Comparison of ENCODE assay signal across 10 mouse cellular contexts in genomic region chr9:69758506-69758905, GRCm38 (mm10). TPM values are rescaled to one million over a fixed set of nuclear protein-coding genes. Genes with fewer than 3 reads are reported as not detected.
DNase-seq lines count a peak whose midpoint lies in the region; ATAC-seq and TF ChIP-seq lines count a peak whose summit lies in the region.
"Had no signal": no experiment of that assay in that cellular context is flagged by ENCODE, and none has a peak within 500 bp of the region (broad histone marks: within the 10 kb centered on the region; RNA-seq: fewer than 3 reads in every experiment).

No protein-coding gene starts in this region.

- peaks cover 8% of the 10 kb centered on the region; the same call in 1 of the 2 replicates for H3K4me1 ChIP-seq in heart, embryonic 13.5 days
- peaks cover 3% of the 10 kb centered on the region; the same call in 1 of the 2 replicates for H3K4me1 ChIP-seq in limb, embryonic 14.5 days (ENCODE audit: control insufficient read depth, insufficient read depth, low read length)

- peak overlapping the region; percentile 5; the same call in 1 of the 2 replicates for H3K4me2 ChIP-seq in heart, embryonic 13.5 days
- no peak overlapping the region for H3K4me2 ChIP-seq in limb, embryonic 14.5 days (replicated peaks; ENCODE audit: low read depth, low read length, severe bottlenecking)

- H3K27me3 ChIP-seq in heart, embryonic 13.5 days (replicated peaks): peaks cover 100% of the 10 kb centered on the region
- H3K27me3 ChIP-seq in limb, embryonic 14.5 days (ENCODE audit: control insufficient read depth, insufficient read depth, low read length): peaks cover 100% of the 10 kb centered on the region

- no peak for TF ChIP-seq POLR2A in limb, embryonic 14.5 days (IDR thresholded peaks at IDR 0.05; ENCODE audit: borderline replicate concordance, extremely low read depth, insufficient read depth, insufficient read length)

- no peaks in the 10 kb centered on the region for H3K36me3 ChIP-seq in heart, embryonic 13.5 days
- no peaks in the 10 kb centered on the region for H3K36me3 ChIP-seq in limb, embryonic 14.5 days (ENCODE audit: control insufficient read depth, insufficient read depth, low read length)

- H3K4me3 ChIP-seq in heart, embryonic 13.5 days: peak overlapping the region; percentile 16; the same call in 1 of the 2 replicates
- H3K4me3 ChIP-seq in limb, embryonic 14.5 days (replicated peaks; ENCODE audit: low read length): 0 out of 2 replicates have a peak overlapping the region, but pooled peaks have one; percentile 9

- no peak for DNase-seq in heart, postnatal 10 days
- DNase-seq in thymus, postnatal 4 days: peak; percentile 55
- no peak for DNase-seq in thymus, postnatal 0 days (ENCODE audit: low spot score)
- no peak for DNase-seq in limb, embryonic 14.5 days (ENCODE audit: low spot score)
- DNase-seq in gastrocnemius, postnatal 14 days: no peak
- DNase-seq in T-cell, adult 2 months (ENCODE audit: low spot score): no peak
- DNase-seq in natural killer cell, adult 2 months (ENCODE audit: low spot score in 2 of 2): no peak
- DNase-seq: kidney, postnatal 36 days; lung, postnatal 14 days had no signal

- under 1% methylated on average over 17 of the region's 17 CpGs for WGBS in heart, embryonic 13.5 days
- WGBS in limb, embryonic 14.5 days: under 1% methylated on average over 17 of the region's 17 CpGs

- H3K9ac ChIP-seq in heart, embryonic 13.5 days: no peak overlapping the region
- no peak overlapping the region for H3K9ac ChIP-seq in limb, embryonic 14.5 days (ENCODE audit: low read depth, low read length, severe bottlenecking)

- intact Hi-C loops in heart, postnatal 10 days (cut with DNase I): no loop called here
- intact Hi-C loops in gastrocnemius, postnatal 14 days (cut with DNase I; ENCODE audit: low total_unique reads): no loop called here

- H3K27ac ChIP-seq in heart, embryonic 13.5 days (replicated peaks): no peak overlapping the region
- no peak overlapping the region for H3K27ac ChIP-seq in limb, embryonic 14.5 days (replicated peaks; ENCODE audit: low read depth, low read length)

- no peaks in the 10 kb centered on the region for H3K9me3 ChIP-seq in heart, embryonic 13.5 days
- H3K9me3 ChIP-seq in limb, embryonic 14.5 days (ENCODE audit: control insufficient read depth, low read length): no peaks in the 10 kb centered on the region

- ATAC-seq in heart, embryonic 13.5 days (ENCODE audit: extremely low read depth, insufficient number of reproducible peaks, low FRiP score, low TSS enrichment): no peak
- no peak for ATAC-seq in limb, embryonic 14.5 days (ENCODE audit: low FRiP score, low read depth)

RNA-seq across cellular contexts. Expression of gene Foxb1, which starts 2.2 kb away (rescaled TPM):
- polyA plus RNA-seq in heart, embryonic 13.5 days (2015; fragmentation: Nextera tagmentation; extraction: Ambion mirVana): not detected in 2 replicates
- not detected for total RNA-seq in heart, postnatal 10 days (2021)
- 0.51 and 0.70 TPM in 2 replicates for polyA plus RNA-seq in thymus, postnatal 0 days (2015; fragmentation: Nextera tagmentation; extraction: Ambion mirVana)
- polyA plus RNA-seq in limb, embryonic 14.5 days (2012; rRNA removed): 0.03 and 0.04 TPM in 2 replicates
- not detected in 2 replicates for polyA plus RNA-seq in limb, embryonic 14.5 days (2014; fragmentation: Nextera tagmentation; extraction: Ambion mirVana)
- total RNA-seq in gastrocnemius, postnatal 14 days (2021): not detected
